In the genomic region with DNA sequence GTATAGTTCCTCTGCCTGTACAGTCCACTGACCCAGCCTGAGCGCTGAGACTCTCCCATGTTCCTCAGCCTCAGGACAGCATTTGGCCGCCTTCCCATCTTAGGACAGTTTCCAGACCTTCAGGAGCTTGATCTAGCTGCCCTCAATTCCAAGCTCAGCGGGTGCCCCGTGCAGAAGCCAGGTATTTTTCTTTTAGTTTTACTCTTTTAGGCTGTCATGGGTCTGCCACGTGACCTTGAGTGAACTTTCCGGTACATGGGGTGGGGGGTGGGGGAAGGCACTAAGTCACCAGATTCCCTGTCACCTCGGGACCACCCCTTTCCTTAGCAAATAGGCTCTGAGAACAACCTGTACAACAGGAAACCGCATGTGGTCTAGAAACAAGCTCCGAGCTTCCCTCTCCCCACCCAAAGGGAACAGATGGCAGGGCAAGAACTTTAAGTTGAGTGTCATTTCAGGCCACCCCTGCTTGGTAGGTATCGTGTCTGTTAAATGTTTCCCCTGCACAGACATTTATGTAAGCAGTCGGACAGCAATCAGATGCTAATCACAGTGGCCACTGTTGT, we compare ENCODE assay signal across 8 mouse cellular contexts. TPM values are rescaled to one million over a fixed set of nuclear protein-coding genes. Genes with fewer than 3 reads are reported as not detected.
A peak's percentile ranks its signal among the peaks of the same experiment; 100 is the strongest.
DNase-seq lines count a peak whose midpoint lies in the region; ATAC-seq and TF ChIP-seq lines count a peak whose summit lies in the region.

No protein-coding gene starts in this region.

- 12% methylated on average over 11 of the region's 11 CpGs for WGBS in intestine, embryonic 14.5 days
- WGBS in intestine, postnatal 0 days: 18% methylated on average over 11 of the region's 11 CpGs
- 20% methylated on average over 11 of the region's 11 CpGs for WGBS in heart, embryonic 12.5 days
- 11% methylated on average over 11 of the region's 11 CpGs for WGBS in liver, embryonic 16.5 days (ENCODE audit: insufficient replicate concordance)
- 24% methylated on average over 11 of the region's 11 CpGs for WGBS in stomach, embryonic 16.5 days
- WGBS in midbrain, embryonic 10.5 days: 60% methylated on average over 11 of the region's 11 CpGs

- no peak for TF ChIP-seq CTCF in intestine, postnatal 0 days (IDR thresholded peaks at IDR 0.05; ENCODE audit: low read depth)

- DNase-seq in intestine, embryonic 14.5 days (ENCODE audit: low spot score): peak; percentile 73
- DNase-seq in midbrain, embryonic 10.5 days (ENCODE audit: low spot score): no peak
- DNase-seq in urinary bladder, postnatal 10 days (ENCODE audit: low spot score): no peak

- no peak overlapping the region for H3K9ac ChIP-seq in intestine, embryonic 14.5 days (ENCODE audit: low read length)
- H3K9ac ChIP-seq in intestine, postnatal 0 days (ENCODE audit: low read depth, low read length): no peak overlapping the region
- H3K9ac ChIP-seq in heart, embryonic 12.5 days: 0 out of 2 replicates have a peak overlapping the region, but pooled peaks have one; percentile 19
- H3K9ac ChIP-seq in liver, embryonic 16.5 days (ENCODE audit: low read depth, low read length): no peak overlapping the region
- peak overlapping the region; percentile 36; the same call in 1 of the 2 replicates for H3K9ac ChIP-seq in stomach, embryonic 16.5 days (ENCODE audit: low read length)

- H3K4me3 ChIP-seq in intestine, embryonic 14.5 days (ENCODE audit: low read depth, low read length): no peak overlapping the region
- no peak overlapping the region for H3K4me3 ChIP-seq in intestine, postnatal 0 days (ENCODE audit: low read depth, low read length)
- no peak overlapping the region for H3K4me3 ChIP-seq in brown adipose tissue, adult 24 weeks (ENCODE audit: insufficient read depth, low read depth, low read length)
- no peak overlapping the region for H3K4me3 ChIP-seq in heart, embryonic 12.5 days
- no peak overlapping the region for H3K4me3 ChIP-seq in liver, embryonic 16.5 days (ENCODE audit: low read depth, low read length)
- no peak overlapping the region for H3K4me3 ChIP-seq in stomach, embryonic 16.5 days (replicated peaks; ENCODE audit: low read length)
- no peak overlapping the region for H3K4me3 ChIP-seq in midbrain, embryonic 10.5 days

- H3K4me2 ChIP-seq in intestine, embryonic 14.5 days (ENCODE audit: low read length): peak overlapping the region; percentile 20; the same call in 1 of the 2 replicates
- no peak overlapping the region for H3K4me2 ChIP-seq in intestine, postnatal 0 days (replicated peaks; ENCODE audit: low read depth)
- peak overlapping the region; percentile 32 for H3K4me2 ChIP-seq in heart, embryonic 12.5 days
- H3K4me2 ChIP-seq in liver, embryonic 16.5 days (ENCODE audit: low read depth, low read length): peak overlapping the region; percentile 13; the same call in 1 of the 2 replicates
- H3K4me2 ChIP-seq in stomach, embryonic 16.5 days (ENCODE audit: low read depth, low read length): peak overlapping the region; percentile 27

- no peak for ATAC-seq in intestine, embryonic 14.5 days (replicated peaks; ENCODE audit: low FRiP score, low TSS enrichment, low read depth)
- ATAC-seq in intestine, postnatal 0 days: no peak
- no peak for ATAC-seq in heart, embryonic 12.5 days (ENCODE audit: insufficient number of reproducible peaks, low FRiP score)
- ATAC-seq in liver, embryonic 16.5 days (ENCODE audit: low read depth): no peak
- ATAC-seq in stomach, embryonic 16.5 days (ENCODE audit: insufficient read depth, low FRiP score): no peak

- H3K4me1 ChIP-seq in intestine, embryonic 14.5 days (replicated peaks; ENCODE audit: control insufficient read depth, insufficient read depth, low read length): peaks cover 40% of the 10 kb centered on the region
- H3K4me1 ChIP-seq in intestine, postnatal 0 days (replicated peaks; ENCODE audit: control insufficient read depth, insufficient read depth, low read length): no peaks in the 10 kb centered on the region; the same call in 1 of the 2 replicates
- H3K4me1 ChIP-seq in brown adipose tissue, adult 24 weeks (ENCODE audit: control insufficient read depth, insufficient read depth, insufficient read length, low read length): peaks cover 37% of the 10 kb centered on the region
- peaks cover 56% of the 10 kb centered on the region for H3K4me1 ChIP-seq in heart, embryonic 12.5 days (replicated peaks)
- peaks cover 17% of the 10 kb centered on the region for H3K4me1 ChIP-seq in liver, embryonic 16.5 days (ENCODE audit: control insufficient read depth, low read depth, low read length)
- H3K4me1 ChIP-seq in stomach, embryonic 16.5 days (ENCODE audit: control insufficient read depth, insufficient read depth, low read length): peaks cover 40% of the 10 kb centered on the region
- peaks cover 46% of the 10 kb centered on the region for H3K4me1 ChIP-seq in midbrain, embryonic 10.5 days

- peak overlapping the region; percentile 43; the same call in 1 of the 2 replicates for H3K27ac ChIP-seq in intestine, embryonic 14.5 days (ENCODE audit: low read depth)
- no peak overlapping the region for H3K27ac ChIP-seq in intestine, postnatal 0 days (ENCODE audit: low read depth, low read length)
- H3K27ac ChIP-seq in brown adipose tissue, adult 24 weeks (replicated peaks; ENCODE audit: low read depth, low read length): peak overlapping the region; percentile 51
- H3K27ac ChIP-seq in heart, embryonic 12.5 days (ENCODE audit: poor library complexity, severe bottlenecking): peak overlapping the region; percentile 26
- H3K27ac ChIP-seq in liver, embryonic 16.5 days (ENCODE audit: low read length): no peak overlapping the region
- H3K27ac ChIP-seq in stomach, embryonic 16.5 days (ENCODE audit: low read length): peak overlapping the region; percentile 53
- no peak overlapping the region for H3K27ac ChIP-seq in midbrain, embryonic 10.5 days (replicated peaks)

- H3K27me3 ChIP-seq in intestine, embryonic 14.5 days (replicated peaks; ENCODE audit: control insufficient read depth, insufficient read depth, low read length): no peaks in the 10 kb centered on the region
- H3K27me3 ChIP-seq in intestine, postnatal 0 days (replicated peaks; ENCODE audit: control insufficient read depth, insufficient read depth, low read length): no peaks in the 10 kb centered on the region
- no peaks in the 10 kb centered on the region for H3K27me3 ChIP-seq in heart, embryonic 12.5 days (replicated peaks)
- H3K27me3 ChIP-seq in liver, embryonic 16.5 days (ENCODE audit: control insufficient read depth, insufficient read depth, low read depth, low read length): peaks cover 23% of the 10 kb centered on the region
- H3K27me3 ChIP-seq in stomach, embryonic 16.5 days (ENCODE audit: control insufficient read depth, insufficient read depth, low read length): no peaks in the 10 kb centered on the region
- H3K27me3 ChIP-seq in midbrain, embryonic 10.5 days (ENCODE audit: low read depth, poor library complexity, severe bottlenecking): peaks cover 11% of the 10 kb centered on the region; the same call in 1 of the 2 replicates

- no peaks in the 10 kb centered on the region for H3K9me3 ChIP-seq in intestine, embryonic 14.5 days (ENCODE audit: control insufficient read depth, low read length)
- no peaks in the 10 kb centered on the region for H3K9me3 ChIP-seq in intestine, postnatal 0 days (ENCODE audit: control insufficient read depth)
- no peaks in the 10 kb centered on the region for H3K9me3 ChIP-seq in heart, embryonic 12.5 days (replicated peaks)
- no peaks in the 10 kb centered on the region for H3K9me3 ChIP-seq in liver, embryonic 16.5 days (replicated peaks; ENCODE audit: control insufficient read depth, low read length)
- no peaks in the 10 kb centered on the region for H3K9me3 ChIP-seq in stomach, embryonic 16.5 days (replicated peaks; ENCODE audit: control insufficient read depth, low read length)
- H3K9me3 ChIP-seq in midbrain, embryonic 10.5 days (replicated peaks): no peaks in the 10 kb centered on the region

- no peaks in the 10 kb centered on the region for H3K36me3 ChIP-seq in intestine, embryonic 14.5 days (ENCODE audit: control insufficient read depth, insufficient read depth, low read length)
- no peaks in the 10 kb centered on the region for H3K36me3 ChIP-seq in intestine, postnatal 0 days (ENCODE audit: control insufficient read depth, insufficient read depth)
- H3K36me3 ChIP-seq in heart, embryonic 12.5 days: 0 out of 2 replicates have a peak, but pooled peaks cover 6% of the 10 kb centered on the region
- H3K36me3 ChIP-seq in liver, embryonic 16.5 days (ENCODE audit: control insufficient read depth, insufficient read depth): no peaks in the 10 kb centered on the region
- no peaks in the 10 kb centered on the region for H3K36me3 ChIP-seq in stomach, embryonic 16.5 days (ENCODE audit: control insufficient read depth, insufficient read depth, low read length)
- 0 out of 2 replicates have a peak, but pooled peaks cover 2% of the 10 kb centered on the region for H3K36me3 ChIP-seq in midbrain, embryonic 10.5 days

RNA-seq across cellular contexts. Expression of a gene that starts 5.5 kb away (rescaled TPM):
- 9.9 and 14.1 TPM in 2 replicates for polyA plus RNA-seq in intestine, embryonic 14.5 days (2014; fragmentation: Nextera tagmentation; extraction: Ambion mirVana)
- 6.5 and 6.8 TPM in 2 replicates for polyA plus RNA-seq in intestine, postnatal 0 days (2015; fragmentation: Nextera tagmentation; extraction: Ambion mirVana)
- 1.4 and 3.8 TPM in 2 replicates for polyA plus RNA-seq in brown adipose tissue, adult 24 weeks (2012; ENCODE audit: insufficient read depth, insufficient read length, missing spikeins)
- 20.2 and 21.3 TPM in 2 replicates for polyA plus RNA-seq in heart, embryonic 12.5 days (2016; fragmentation: Nextera tagmentation; extraction: Ambion mirVana)
- 1.4 and 1.9 TPM in 2 replicates for polyA plus RNA-seq in liver, embryonic 16.5 days (2015; fragmentation: Nextera tagmentation; extraction: Ambion mirVana)
- polyA plus RNA-seq in stomach, embryonic 16.5 days (2015; fragmentation: Nextera tagmentation; extraction: Ambion mirVana): 9.4 and 11.8 TPM in 2 replicates
- polyA plus RNA-seq in midbrain, embryonic 10.5 days (2016; fragmentation: Nextera tagmentation; extraction: Ambion mirVana): 7.4 and 13.0 TPM in 2 replicates

RNA-seq across cellular contexts. Expression of a gene that starts 47.1 kb away (rescaled TPM):
- polyA plus RNA-seq in intestine, embryonic 14.5 days (2014; fragmentation: Nextera tagmentation; extraction: Ambion mirVana): 50.1 and 50.6 TPM in 2 replicates
- 10.7 and 12.1 TPM in 2 replicates for polyA plus RNA-seq in intestine, postnatal 0 days (2015; fragmentation: Nextera tagmentation; extraction: Ambion mirVana)
- polyA plus RNA-seq in brown adipose tissue, adult 24 weeks (2012; ENCODE audit: insufficient read depth, insufficient read length, missing spikeins): 2.0 and 4.0 TPM in 2 replicates
- polyA plus RNA-seq in heart, embryonic 12.5 days (2016; fragmentation: Nextera tagmentation; extraction: Ambion mirVana): 35.6 and 39.5 TPM in 2 replicates
- 8.7 and 9.2 TPM in 2 replicates for polyA plus RNA-seq in liver, embryonic 16.5 days (2015; fragmentation: Nextera tagmentation; extraction: Ambion mirVana)
- 26.1 and 26.5 TPM in 2 replicates for polyA plus RNA-seq in stomach, embryonic 16.5 days (2015; fragmentation: Nextera tagmentation; extraction: Ambion mirVana)
- polyA plus RNA-seq in midbrain, embryonic 10.5 days (2016; fragmentation: Nextera tagmentation; extraction: Ambion mirVana): 112 and 122 TPM in 2 replicates

Comparison
In these comparisons a context has a peak if more than half of its experiments do, and no peak if none do; other contexts are left out.
1. H3K27ac ChIP-seq: peak in intestine, embryonic 14.5 days (single experiment), brown adipose tissue, adult 24 weeks (single experiment), heart, embryonic 12.5 days (single experiment) and stomach, embryonic 16.5 days (single experiment); none in intestine, postnatal 0 days (single experiment), liver, embryonic 16.5 days (single experiment) and midbrain, embryonic 10.5 days (single experiment).
2. H3K9ac ChIP-seq: peak in heart, embryonic 12.5 days (single experiment) and stomach, embryonic 16.5 days (single experiment); none in intestine, embryonic 14.5 days (single experiment), intestine, postnatal 0 days (single experiment) and liver, embryonic 16.5 days (single experiment).